Mouse (Mus musculus) spleen, adult 18-20 months (tissue): ENCODE results near the gene Gss.

Source experiments
- DNase-seq, 2 experiments: peaks; one replicate each; pipeline ENCODE4 v3.0.0; 2022; ENCODE audit warnings: mixed read lengths in 2 of 2

The Gss gene

DNA sequence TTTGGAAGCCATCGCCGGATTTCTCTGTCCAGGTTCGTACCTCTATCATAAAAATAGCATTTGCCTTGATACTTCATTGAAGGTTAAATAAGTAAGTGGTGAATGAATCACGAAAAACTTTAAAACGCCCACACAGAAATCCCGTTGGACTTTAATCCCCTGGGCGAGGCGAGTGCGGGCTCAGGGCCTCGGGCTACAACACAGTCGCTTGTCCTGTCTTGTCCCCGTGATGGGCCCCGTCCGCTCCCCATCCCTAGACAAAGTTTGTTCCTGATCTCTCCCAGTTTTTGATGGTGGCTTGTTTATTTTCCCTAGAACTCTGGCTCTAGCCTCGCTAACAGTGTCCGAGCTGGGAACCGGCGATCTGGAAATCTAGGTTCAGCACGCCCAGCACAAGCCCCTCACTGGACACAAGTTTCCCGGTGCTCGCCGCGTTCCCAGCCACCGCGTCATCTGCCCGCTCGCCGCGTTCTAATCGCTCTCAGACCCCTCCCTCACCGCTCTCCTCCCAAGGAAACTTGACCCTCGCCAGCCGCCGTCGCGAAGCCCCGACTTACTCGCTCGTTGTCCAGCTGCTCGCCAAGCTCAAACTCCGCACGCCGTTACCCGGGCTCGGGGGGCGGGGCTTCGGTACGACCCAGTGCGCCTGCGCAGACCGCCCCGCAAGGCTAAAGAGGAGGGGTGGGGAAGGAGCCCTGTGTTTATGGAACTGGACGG, at the start of gene Gss:
Gene Gss, minus strand, starts transcription at position 674 of the 717 bp plus-strand sequence.
- DNase-seq: peak; percentile 94 to 98

DNA sequence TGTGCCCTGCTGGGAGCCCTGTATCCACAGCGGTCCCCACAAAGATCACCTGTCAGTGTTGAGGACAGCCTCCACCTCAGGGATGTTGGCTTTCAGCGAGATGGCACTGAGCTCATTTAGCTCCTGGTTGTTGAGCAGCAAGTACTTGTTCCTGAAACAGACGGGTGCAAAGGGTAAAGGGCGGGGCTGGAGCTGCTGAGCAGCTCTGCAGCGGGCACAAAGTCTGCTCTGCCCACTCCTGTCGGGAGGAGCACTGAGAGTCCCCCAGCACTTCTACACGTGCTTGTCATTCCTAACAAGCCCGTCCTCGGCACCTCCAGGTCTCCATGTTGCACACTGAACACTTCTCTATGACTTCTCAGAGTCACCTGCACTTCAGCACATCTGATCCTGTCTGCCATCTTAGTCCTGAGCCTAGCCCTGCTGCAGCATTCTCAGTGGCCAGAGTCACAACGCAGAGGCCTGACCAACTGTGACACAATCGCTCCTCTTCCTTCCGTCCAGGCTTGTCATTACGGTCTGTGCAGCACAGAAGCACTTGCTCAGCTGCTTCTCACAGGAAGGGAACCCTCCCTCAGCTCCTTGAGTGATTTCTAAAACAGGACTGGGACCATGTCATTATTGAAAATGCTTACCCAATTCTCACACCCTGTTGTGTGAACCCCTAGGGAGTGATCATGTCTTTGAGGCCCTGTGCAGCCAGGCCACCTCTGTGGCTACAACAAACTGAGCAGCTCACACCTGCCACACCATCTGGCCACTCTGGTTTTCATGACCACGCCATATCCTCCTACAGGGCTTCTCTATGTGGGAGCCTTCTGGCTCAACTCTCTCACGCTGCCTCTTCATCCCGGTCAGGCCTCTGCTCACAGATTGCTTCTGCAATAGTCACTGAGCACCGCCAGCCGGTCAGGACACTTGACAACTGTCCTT, 49.2 kb upstream of the Gss start:
- DNase-seq: no peak

DNA sequence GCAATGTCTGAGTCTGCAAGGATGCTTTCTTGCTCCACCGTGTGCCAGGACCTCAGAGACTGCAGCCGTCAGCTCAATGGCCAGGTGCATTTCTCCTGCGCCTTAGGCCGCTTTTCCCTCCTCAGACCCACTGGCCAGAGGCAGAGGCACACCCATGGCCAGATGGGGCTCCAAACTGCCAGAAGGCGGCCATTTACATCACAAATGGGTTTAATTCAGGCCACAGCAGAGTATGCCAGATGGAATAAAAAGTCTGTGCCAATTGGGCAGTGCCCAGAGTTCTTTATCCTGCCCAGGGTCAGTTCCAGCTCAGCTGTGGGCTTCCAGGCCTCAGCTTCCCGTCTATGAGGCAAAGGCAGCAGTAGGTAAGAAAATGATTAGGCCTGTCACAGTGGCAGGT, 48.0 kb upstream of the Gss start:
- DNase-seq: no peak

DNA sequence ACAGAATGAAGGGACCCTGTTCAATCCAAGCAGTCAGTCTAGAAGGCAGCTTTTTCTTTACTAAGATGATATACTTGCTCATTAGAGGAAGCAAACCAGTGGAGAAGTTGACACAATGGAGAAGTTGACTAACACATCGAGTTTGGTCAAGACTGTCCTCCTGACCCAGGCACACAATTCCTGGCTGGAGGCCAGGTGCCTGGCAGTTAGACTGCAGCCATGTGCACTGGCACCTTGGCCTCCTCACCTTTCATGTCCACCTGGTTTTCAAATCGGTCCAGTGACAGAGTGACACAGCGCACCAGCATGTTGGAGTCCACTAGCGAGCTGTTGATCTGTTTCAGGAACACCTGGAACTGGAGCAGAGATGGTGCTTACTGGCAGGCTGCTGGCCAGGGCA, 44.8 kb upstream of the Gss start:
- no peak for DNase-seq

DNA sequence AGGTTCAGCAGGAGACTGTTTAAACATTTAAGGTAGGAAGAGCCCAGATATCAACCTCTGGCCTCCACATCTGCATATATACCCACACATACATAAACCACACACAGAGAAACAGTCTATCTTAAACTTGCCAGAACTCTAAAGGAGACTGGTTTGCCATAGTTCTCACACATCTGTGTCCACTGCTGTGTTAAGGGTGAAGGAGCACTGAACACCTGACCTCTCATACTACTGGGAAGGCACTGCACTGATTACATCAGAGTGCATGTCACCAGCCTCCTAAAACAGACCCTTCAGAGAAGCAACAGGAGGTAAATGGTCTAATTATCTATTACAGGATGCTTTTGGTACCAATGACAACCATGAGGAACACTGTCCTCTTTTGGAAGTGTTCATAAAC, 44.3 kb upstream of the Gss start:
- no peak for DNase-seq

DNA sequence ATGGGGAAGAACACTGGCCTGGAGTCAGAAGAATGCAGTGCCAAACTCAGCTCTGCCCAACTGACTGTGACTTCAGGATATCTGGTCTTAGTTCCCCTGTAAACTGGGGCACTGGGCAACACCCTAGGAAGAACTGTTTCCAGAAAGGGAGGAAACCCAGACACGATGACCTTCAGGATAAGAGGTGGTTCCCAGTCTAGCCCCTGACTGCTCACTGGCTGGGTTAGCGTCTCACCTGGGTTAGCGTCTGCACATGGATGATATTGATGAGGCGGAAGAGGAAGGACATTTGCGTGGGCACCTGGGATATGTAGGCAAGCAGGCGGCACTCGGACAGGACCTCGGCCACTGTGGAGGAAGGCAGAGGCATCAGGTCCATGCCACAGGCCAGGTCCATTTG, 43.4 kb upstream of the Gss start:
- no peak for DNase-seq

DNA sequence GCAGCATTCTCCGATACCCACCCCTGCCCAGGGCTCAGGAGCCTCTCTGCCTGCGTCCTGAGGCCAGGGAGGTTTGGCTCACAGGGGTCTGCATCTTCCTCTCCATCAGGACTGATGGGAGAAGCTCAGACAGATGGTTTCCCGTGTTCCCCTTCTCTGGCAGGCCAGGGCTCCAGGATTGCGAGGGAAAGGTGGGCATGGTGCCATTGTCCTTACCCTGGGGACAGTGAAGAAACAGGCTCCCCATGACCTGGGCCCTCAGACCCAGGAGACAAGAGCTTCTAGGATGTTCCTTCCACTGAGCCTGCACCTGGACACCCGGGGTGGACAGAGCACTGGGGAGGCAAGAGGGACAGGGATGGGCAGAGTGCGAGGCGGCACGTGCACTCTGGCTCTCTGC, 42.0 kb upstream of the Gss start:
- no peak for DNase-seq

DNA sequence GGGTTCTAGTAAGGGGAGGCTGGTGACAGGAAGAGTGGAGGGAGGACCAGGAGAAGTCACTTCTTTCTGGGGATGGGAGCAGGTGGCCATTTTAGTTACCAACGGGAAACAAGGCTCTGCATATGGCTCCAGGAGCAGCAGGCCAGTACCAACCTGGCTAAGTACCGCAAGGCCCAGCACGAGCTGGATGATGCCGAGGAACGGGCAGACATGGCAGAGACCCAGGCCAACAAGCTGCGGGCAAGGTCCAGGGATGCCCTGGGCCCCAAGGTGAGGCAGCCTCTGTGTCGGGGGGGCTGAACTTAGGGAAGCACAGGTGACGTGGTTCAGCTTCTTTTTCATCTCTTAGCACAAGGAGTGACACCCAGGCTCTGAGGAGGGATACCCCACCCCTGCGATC, 41.1 kb upstream of the Gss start:
- DNase-seq: no peak

DNA sequence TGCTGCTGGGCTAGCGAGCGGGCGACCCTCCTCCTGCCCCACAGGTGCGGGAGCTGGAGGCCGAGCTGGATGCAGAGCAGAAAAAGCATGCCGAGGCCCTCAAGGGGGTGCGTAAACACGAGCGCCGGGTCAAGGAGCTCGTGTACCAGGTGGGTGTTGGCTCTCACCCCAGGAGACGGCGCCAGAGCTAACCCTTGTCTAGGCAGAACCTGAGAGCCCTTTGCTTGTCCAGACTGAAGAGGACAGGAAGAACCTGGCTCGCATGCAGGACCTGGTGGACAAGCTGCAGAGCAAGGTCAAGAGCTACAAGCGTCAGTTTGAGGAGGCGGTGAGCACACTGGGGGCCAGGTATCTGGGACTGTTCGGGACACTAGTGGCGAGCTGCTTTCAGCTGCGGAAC, 40.5 kb upstream of the Gss start:
- DNase-seq: no peak

DNA sequence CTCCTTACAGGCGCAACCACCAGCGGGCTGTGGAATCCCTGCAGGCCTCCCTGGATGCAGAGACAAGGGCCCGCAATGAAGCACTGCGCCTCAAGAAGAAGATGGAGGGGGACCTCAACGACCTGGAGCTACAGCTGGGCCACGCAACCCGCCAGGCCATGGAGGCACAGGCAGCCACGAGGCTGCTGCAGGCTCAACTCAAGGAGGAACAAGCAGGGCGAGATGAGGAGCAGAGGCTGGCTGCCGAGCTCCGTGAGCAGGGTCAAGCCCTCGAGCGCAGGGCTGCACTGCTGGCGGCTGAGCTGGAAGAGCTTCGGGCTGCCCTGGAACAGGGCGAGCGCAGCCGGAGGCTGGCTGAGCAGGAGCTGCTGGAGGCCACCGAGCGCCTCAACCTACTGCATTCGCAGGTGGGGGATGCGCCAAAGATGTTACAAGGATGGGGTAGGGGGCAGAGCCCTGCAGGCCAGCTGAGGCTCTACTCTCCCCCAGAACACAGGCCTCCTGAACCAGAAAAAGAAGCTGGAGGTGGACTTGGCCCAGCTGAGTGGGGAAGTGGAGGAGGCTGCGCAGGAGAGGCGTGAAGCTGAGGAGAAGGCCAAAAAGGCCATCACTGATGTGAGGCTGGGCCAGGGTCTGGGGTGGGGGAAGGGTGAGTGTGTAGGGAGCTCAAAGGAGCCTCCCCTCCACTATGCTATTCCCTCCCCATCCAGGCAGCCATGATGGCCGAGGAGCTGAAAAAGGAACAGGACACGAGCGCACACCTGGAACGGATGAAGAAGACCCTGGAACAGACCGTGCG, 39.7 kb upstream of the Gss start:
- no peak for DNase-seq

DNA sequence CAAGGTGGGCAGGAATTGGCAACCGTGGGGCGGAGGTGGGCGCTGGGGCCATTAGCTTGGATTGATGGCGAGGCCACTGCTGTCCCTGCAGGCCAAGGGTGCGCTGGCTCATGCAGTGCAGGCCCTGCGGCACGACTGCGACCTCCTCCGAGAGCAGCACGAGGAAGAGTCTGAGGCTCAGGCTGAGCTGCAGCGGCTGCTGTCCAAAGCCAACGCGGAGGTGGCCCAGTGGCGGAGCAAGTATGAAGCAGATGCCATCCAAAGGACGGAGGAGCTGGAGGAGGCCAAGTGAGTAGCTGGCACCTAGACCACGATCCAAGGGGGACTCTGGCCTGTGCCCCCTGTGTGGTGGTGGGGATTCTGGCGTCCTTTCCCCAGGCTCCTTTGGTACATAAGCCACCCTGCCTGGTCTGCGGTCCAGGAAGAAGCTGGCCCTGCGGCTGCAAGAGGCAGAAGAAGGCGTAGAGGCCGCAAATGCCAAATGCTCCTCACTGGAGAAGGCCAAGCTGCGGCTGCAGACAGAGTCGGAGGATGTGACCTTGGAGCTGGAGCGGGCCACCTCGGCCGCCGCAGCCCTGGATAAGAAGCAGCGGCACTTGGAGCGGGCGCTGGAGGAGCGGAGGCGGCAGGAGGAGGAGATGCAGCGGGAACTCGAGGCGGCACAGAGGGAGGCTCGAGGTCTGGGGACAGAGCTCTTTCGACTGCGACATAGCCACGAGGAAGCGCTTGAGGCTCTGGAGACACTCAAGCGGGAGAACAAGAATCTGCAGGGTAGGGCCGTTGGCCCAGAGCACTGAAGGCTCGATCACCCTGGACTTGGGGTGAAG, 38.2 kb upstream of the Gss start:
- DNase-seq: no peak

DNA sequence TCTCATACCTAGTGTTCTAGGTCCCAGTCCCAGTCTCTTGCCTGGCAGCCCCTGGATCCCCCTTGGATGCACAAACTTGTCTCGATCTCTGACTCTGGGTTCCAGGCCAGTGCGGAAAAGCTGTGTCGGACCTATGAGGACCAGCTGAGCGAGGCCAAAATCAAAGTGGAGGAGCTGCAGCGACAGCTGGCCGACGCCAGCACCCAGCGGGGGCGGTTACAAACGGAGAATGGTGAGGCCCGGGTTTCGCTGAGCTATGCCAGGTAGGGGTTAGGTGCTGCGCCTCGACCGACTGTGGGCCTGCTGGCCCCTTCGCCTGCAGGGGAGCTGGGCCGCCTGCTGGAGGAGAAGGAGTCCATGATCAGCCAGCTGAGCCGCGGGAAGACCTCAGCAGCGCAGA, 37.5 kb upstream of the Gss start:
- no peak for DNase-seq

DNA sequence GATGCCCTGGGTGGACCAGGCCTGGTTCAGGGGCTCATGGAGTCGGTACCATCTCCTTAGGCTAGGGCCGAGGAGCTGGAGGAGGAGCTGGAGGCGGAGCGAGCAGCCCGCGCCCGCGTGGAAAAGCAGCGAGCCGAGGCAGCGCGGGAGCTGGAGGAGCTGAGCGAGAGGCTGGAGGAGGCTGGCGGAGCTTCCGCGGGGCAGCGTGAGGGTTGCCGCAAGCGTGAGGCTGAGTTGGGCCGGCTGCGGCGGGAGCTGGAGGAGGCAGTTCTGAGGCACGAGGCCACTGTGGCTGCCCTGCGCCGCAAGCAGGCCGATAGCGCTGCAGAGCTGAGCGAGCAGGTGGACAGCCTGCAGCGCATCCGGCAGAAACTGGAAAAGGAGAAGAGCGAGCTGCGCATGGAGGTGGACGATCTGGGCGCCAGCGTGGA, 36.6 kb upstream of the Gss start:
- DNase-seq: no peak

DNA sequence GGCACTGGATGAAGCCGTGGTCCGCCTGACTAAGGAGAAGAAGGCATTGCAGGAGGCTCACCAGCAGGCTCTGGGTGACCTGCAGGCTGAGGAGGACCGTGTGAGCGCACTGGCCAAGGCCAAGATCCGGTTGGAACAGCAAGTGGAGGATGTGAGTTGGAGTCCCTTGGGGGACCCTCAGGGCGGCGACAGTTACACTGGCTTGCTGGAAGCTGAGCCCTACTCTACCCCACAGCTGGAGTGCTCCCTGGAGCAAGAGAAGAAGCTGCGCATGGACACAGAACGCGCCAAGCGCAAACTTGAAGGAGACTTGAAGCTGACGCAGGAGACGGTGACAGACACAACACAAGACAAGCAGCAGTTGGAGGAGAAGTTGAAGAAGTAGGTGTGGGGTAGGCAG, 35.9 kb upstream of the Gss start:
- no peak for DNase-seq

DNA sequence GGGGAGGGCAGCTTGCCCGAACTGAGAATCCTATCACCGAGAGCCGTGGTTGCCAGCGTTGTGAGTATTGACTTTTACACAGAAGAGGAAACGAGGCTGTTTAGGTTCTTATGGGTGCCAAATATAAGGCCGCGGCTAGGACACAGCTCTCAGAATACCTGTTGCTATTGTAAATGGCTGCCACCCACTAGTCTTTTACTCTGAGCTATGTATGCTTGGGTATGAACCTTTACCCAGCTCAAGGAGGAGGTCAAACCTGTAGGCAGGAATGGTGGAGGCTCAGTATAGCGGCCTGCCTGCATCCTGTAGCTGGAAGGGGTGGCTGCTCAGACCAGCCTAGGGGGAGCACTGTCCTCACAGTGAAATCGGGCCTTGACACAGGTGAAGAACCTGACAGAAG, 35.5 kb upstream of the Gss start:
- no peak for DNase-seq

DNA sequence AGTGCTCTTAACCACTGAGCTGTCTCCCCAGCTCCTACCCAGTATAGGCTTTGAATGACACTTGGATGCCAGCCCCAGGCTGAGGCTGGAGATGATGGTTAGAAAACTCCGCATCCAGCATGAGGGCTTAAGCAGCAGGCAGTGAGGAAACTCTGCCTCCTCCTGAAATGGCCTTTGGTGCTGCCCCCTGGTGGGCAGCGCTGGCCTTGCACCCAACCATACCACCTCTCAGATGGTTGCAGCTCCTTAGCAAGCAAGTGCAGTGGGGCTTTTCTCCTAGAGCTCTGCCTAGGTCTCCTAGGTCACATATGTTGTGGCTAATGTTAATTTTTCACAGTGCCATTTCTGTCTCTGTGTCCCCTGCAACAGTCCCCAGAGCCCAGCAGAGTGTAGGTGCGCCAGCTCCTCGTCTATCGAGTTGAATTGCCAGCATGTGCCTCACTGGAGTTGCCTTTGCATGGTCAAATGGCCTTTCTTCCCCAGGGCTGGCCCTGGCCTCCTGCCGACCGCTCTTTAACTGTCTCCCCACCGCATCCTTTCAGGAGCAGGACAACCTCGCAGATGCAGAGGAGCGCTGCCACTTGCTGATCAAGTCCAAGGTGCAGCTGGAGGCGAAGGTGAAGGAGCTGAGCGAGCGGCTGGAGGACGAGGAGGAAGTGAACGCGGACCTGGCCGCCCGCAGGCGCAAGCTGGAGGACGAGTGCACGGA, 34.6 kb upstream of the Gss start:
- DNase-seq: peak; percentile 36 to 70

DNA sequence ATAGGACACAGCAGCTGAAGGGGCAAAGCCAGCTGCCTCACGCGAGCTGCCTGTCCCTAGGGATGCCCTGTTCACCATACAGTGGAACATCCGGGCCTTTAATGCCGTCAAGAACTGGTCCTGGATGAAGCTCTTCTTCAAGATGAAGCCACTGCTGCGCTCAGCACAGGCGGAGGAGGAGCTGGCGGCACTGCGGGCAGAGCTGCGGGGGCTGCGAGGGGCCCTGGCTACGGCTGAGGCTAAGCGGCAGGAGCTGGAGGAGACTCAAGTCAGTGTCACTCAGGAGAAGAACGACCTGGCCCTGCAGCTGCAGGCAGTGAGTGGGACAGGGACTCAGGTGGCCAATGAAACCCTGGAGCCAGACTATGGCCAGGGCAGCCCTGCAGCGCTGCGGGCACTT, 33.7 kb upstream of the Gss start:
- DNase-seq: no peak

DNA sequence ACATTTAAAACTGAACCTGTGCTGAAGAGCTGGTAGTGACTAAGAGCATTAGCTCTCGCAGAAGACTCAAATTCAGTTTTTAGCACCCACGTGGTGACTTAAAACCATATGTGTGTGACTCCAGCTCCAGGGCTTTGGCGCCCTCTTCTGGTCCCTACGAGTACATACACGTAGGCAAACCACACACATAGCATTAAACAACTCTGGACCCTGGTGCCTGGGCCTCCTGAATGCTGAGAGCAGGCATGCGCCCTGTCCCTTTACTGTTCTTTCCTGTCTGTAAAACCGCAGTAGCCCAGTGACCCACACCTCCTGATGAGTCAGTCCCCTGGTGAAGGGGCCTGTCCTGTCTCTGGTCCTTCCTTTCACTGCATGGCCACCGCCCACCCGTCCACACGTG, 32.1 kb upstream of the Gss start:
- DNase-seq: no peak

DNA sequence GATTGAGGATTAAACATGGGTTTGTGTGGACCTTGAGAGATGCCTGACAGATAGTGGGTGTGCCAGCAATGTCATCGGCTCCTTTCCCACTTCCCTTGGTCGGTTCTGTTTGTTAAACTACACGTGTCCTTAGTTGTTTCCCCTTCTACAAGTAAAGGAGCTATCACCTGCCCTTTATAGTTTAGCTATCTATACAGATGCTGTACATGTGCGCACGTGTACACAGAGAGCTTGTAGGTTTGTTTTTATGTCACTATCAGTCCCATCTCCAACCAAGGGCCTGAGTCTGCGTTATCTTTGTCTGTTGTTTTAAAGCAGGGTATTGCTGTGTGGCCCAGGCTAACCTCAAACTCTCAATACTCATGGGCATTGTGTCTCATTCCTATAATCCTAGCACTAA, 31.4 kb upstream of the Gss start:
- no peak for DNase-seq

DNA sequence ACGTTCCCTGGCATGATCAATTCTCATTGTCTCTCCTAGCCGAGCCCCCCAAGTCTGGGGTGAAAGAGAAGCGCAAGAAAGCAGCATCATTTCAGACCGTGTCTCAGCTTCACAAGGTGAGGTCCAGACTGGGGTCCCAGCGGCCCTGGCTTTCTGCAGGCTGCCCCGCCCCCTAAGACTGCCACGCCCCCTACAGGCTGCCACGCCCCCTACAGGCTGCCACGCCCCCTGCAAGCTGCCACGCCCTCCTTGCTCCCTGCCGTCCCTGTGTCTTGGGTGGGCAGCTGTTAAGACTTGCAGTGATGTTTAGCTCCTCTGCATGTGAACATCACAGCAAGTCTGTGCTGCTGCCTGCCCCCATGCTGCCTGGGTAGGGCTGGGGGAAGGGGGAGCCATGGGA, 30.0 kb upstream of the Gss start:
- no peak for DNase-seq

DNA sequence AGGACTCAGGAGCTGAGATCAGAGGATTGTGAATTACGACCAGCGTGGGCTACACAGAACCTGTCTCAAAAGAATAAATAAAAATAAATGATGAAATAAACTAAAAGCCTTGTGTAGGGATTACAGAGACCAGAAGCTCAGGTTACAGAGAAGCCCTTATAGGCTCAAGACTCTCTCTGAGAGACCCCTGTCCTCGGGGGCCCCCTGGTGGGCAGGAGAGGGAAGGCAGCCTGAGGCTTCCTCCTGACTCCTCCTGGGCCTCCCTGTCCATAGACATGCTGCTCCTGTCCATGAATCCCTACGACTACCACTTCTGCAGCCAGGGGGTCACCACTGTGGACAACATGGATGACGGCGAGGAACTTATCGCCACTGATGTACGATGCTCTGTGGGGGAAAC, 27.2 kb upstream of the Gss start:
- peak; percentile 67 to 88 for DNase-seq

DNA sequence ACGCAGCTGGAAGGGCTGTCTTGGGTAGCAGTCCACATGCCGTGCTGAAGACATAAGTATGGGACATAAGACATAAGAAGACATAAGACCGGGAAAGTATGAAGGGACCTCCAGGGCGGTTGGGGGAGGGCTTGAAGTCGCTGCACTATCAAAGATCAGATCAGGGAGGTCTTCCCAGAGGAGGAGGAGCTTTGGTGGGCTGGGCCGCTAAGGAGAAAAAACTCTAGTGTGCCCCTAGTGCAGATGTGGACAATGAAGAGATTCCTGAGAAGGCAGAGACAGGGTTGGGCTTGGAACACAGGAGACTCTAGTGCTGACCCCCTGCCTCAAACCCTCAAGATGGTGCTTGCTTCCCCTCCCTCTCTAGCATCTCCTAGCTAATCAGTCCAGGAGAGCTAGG, 24.4 kb upstream of the Gss start:
- DNase-seq: no peak
